Mouse (Mus musculus) adrenal gland, postnatal 4 days (tissue): Measurements from ENCODE around the gene Clasrp. TPM values are rescaled to one million over a fixed set of nuclear protein-coding genes. Genes with fewer than 3 reads are reported as not detected.
"Not testable (repeated sequence)": the region's sequence is repeated elsewhere in the genome, so short reads cannot be mapped to it uniquely, and the experiment has no call there.

Experiments used
- DNase-seq, 2 experiments: peaks; one replicate each; pipeline ENCODE4 v3.0.0; 2021 to 2022; ENCODE audit warnings: low spot score in 2 of 2, mixed read lengths in 2 of 2
- total RNA-seq, 2 experiments: library from RNA; stranded (reverse); gene quantifications; 2 replicates each; pipeline ENCODE4 v1.2.3; 2021

Gene Clasrp
- total RNA-seq, 2 experiments from 2014 or later: 74.3 to 79.6 TPM

GRCm38 (mm10) chr7:19610969-19611368 lies 6.7 kb upstream of the Clasrp start:
- no peak for DNase-seq

GRCm38 (mm10) chr7:19609641-19610332 lies 5.5 kb upstream of the Clasrp start:
- DNase-seq: no peak

- no peak for DNase-seq
Observed at GRCm38 (mm10) chr7:19607291-19607690, 3.0 kb upstream of the Clasrp start.

- not testable (repeated sequence) for DNase-seq
Observed at GRCm38 (mm10) chr7:19604606-19605214, 424 bp upstream of the Clasrp start.

GRCm38 (mm10) chr7:19603055-19603454 lies 1.2 kb downstream of the Clasrp start:
- DNase-seq: no peak

GRCm38 (mm10) chr7:19600562-19600961 lies 3.7 kb downstream of the Clasrp start:
- DNase-seq: no peak

GRCm38 (mm10) chr7:19593061-19593730 lies 11.1 kb downstream of the Clasrp start:
- DNase-seq: no peak

GRCm38 (mm10) chr7:19589917-19590316 lies 14.4 kb downstream of the Clasrp start:
- DNase-seq: peak; percentile 39 to 57

- DNase-seq: no peak
Observed at GRCm38 (mm10) chr7:19589207-19589606, 15.1 kb downstream of the Clasrp start.

- DNase-seq: no peak
Observed at GRCm38 (mm10) chr7:19586269-19586668, 18.0 kb downstream of the Clasrp start.

GRCm38 (mm10) chr7:19580634-19581033 lies 23.7 kb downstream of the Clasrp start:
- DNase-seq: no peak

GRCm38 (mm10) chr7:19579751-19580150 lies 24.5 kb downstream of the Clasrp start:
- DNase-seq: no peak

GRCm38 (mm10) chr7:19578436-19578835 lies 25.9 kb downstream of the Clasrp start:
- no peak for DNase-seq

GRCm38 (mm10) chr7:19577877-19578414 lies 26.3 kb downstream of the Clasrp start:
- no peak for DNase-seq

GRCm38 (mm10) chr7:19577141-19577852 lies 27.0 kb downstream of the Clasrp start, which contains the start of the genes Zfp296 and Gemin7:
Zfp296 (plus strand) TSS chr7:19577287.
Gemin7 (minus strand) TSS chr7:19577595.
- no peak for DNase-seq

- no peak for DNase-seq
Observed at GRCm38 (mm10) chr7:19575559-19575958, 28.7 kb downstream of the Clasrp start.

- DNase-seq: no peak
Observed at GRCm38 (mm10) chr7:19573776-19574140, 30.5 kb downstream of the Clasrp start.

- peak; percentile 75 to 80 for DNase-seq
Observed at GRCm38 (mm10) chr7:19572926-19573775, 31.1 kb downstream of the Clasrp start.

- DNase-seq: no peak
Observed at GRCm38 (mm10) chr7:19569647-19570046, 34.6 kb downstream of the Clasrp start.

- no peak for DNase-seq
Observed at GRCm38 (mm10) chr7:19567426-19567825, 36.9 kb downstream of the Clasrp start.
